Mouse (Mus musculus) hindbrain, embryonic 14.5 days (tissue): Measurements from ENCODE around the gene 4930556J24Rik. TPM values are rescaled to one million over a fixed set of nuclear protein-coding genes. Genes with fewer than 3 reads are reported as not detected.
A peak's percentile ranks its signal among the peaks of the same experiment; 100 is the strongest.

Experiments used
- ATAC-seq: fragments of 200-750 bp; cut with Nextera tagmentation; 2 replicates; pipeline ENCODE4 v1.8.0; 2017; ENCODE audit warnings: moderate number of reproducible peaks, mild to moderate bottlenecking, moderate TSS enrichment, moderate library complexity; ENCODE audit not compliant: low FRiP score
- DNase-seq: peaks from one replicate; pipeline ENCODE4 v3.0.0-alpha.2; 2015; ENCODE audit warnings: low spot score
- H3K27ac ChIP-seq: fragments of 300-500 bp; sonication (generic); 2 replicates; pipeline ENCODE4 v1.5.1; 2014; ENCODE audit warnings: mild to moderate bottlenecking, moderate library complexity
- H3K27me3 ChIP-seq: fragments of 300-500 bp; sonication (generic); 2 replicates; pipeline ENCODE4 v1.6.1; 2014; ENCODE audit warnings: mild to moderate bottlenecking, low read length, mixed read lengths; ENCODE audit not compliant: control insufficient read depth, insufficient read depth
- H3K36me3 ChIP-seq: fragments of 300-500 bp; sonication (generic); replicated peaks from 2 replicates; pipeline ENCODE4 v1.6.1; 2014; ENCODE audit not compliant: control insufficient read depth, insufficient read depth
- H3K4me1 ChIP-seq: fragments of 300-500 bp; sonication (generic); replicated peaks from 2 replicates; pipeline ENCODE4 v1.6.1; 2014; ENCODE audit warnings: antibody characterized with exemption, low read length, mixed read lengths; ENCODE audit not compliant: control insufficient read depth, insufficient read depth
- H3K4me2 ChIP-seq: fragments of 300-500 bp; sonication (generic); replicated peaks from 2 replicates; pipeline ENCODE4 v1.6.1; 2014; ENCODE audit warnings: mild to moderate bottlenecking, moderate library complexity
- H3K4me3 ChIP-seq: fragments of 300-500 bp; sonication (generic); replicated peaks from 2 replicates; pipeline ENCODE4 v1.5.1; 2014; ENCODE audit warnings: mild to moderate bottlenecking, low read length
- H3K9ac ChIP-seq: fragments of 300-500 bp; sonication (generic); 2 replicates; pipeline ENCODE4 v1.6.1; 2014
- H3K9me3 ChIP-seq: fragments of 300-500 bp; sonication (generic); 2 replicates; pipeline ENCODE4 v1.6.1; 2016; ENCODE audit warnings: low read length; ENCODE audit not compliant: control insufficient read depth
- WGBS: fragments of 180-500 bp; shearing (Covaris S2); extraction: QIAGEN DNeasy Blood & Tissue Kit; methylation state at CpG from one replicate; pipeline ENCODE4 v1.1.7; 2014; 5-methylcytosine and 5-hydroxymethylcytosine counted together
- polyA plus RNA-seq: library from polyadenylated mRNA; unstranded; fragments of >200 nt; fragmentation: Nextera tagmentation; extraction: Ambion mirVana; gene quantifications from 2 replicates; pipeline ENCODE4 v1.2.1, GENCODE M21; 2014

The 4930556J24Rik gene
- polyA plus RNA-seq, 1 experiment from 2014 or later = 0.23 TPM

DNA sequence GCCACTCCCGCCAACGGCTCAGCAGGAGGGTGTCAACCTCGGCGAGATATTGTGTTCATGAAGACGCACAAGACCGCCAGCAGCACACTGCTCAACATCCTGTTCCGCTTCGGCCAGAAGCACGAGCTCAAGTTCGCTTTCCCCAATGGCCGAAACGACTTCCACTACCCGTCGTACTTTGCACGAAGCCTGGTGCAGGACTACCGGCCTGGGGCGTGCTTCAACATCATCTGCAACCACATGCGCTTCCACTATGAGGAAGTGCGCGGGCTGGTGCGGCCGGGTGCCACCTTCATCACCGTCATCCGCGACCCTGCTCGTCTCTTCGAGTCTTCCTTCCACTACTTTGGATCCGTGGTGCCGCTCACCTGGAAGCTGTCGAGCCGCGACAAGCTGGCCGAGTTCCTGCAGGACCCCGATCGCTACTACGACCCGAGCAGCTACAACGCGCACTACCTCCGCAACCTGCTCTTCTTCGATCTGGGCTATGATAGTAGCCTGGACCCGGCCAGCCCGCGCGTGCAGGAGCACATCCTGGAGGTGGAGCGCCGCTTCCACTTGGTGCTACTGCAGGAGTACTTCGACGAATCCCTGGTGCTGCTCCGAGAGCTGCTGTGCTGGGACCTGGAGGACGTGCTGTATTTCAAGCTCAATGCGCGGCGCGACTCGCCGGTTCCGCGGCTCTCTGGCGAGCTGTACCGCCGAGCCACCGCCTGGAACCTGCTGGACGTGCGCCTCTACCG, 21.6 kb upstream of the 4930556J24Rik start:
- peak overlapping the region; percentile 30 for H3K4me3 ChIP-seq
- WGBS = 8% methylated on average over 66 of the region's 66 CpGs
- DNase-seq (peak; percentile 23), ATAC-seq (no peak; the same call in 1 of the 2 replicates)
- H3K36me3 ChIP-seq = no peaks in the 10 kb centered on the region
- H3K27ac ChIP-seq = no peak overlapping the region
- H3K9ac ChIP-seq = no peak overlapping the region
- H3K9me3 ChIP-seq = no peaks in the 10 kb centered on the region
- H3K27me3 ChIP-seq = peaks cover 52% of the 10 kb centered on the region
- no peaks in the 10 kb centered on the region for H3K4me1 ChIP-seq
- H3K4me2 ChIP-seq = peak overlapping the region; percentile 46

DNA sequence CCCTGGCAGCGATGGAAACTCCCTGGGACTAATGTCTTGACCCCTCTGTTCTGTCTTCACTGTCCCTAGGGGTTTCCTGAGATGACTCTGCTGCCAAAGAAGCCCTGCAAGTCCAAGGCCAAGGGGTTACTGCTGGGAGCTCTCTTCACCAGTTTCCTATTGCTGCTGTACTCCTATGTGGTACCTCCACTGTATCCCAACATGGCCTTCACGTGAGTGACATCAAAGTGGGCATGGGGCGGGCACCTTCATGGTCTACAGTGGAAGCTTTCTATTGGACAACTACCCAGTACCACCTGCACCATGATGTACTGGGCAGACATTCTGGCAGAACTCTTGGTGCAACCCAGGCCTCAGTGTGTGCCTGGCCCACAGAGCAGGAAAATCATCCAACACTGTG, 20.3 kb upstream of the 4930556J24Rik start:
- ATAC-seq = no peak
- H3K27me3 ChIP-seq = peaks cover 52% of the 10 kb centered on the region

DNA sequence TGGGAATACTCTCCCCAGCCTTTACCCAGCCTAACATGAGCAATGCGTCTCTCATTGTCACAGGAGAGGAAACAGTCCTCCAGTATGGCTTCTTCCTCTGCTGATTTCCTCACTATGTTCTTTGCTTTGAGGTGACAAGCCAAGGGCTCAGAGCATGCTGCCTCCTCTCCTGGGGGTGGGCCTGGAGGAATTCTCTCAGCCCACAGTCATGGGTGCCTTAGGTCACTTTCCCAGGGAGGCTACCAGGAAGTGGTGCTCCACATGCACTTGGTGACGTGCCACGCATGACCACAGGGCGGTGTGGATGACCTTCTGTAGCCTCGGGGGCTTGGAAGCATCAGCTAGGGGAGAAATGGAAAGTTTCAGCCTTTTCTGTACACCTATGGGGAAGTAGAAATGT, 18.9 kb upstream of the 4930556J24Rik start:
- Histone ChIP-seq H3K27me3 (peaks cover 44% of the 10 kb centered on the region), H3K4me1 (no peaks in the 10 kb centered on the region), H3K9me3 (no peaks in the 10 kb centered on the region), H3K27ac (no peak overlapping the region), H3K36me3 (no peaks in the 10 kb centered on the region), H3K4me2 (no peak overlapping the region), H3K9ac (no peak overlapping the region), H3K4me3 (no peak overlapping the region)
- ATAC-seq (no peak), DNase-seq (peak; percentile 11)
- 85% methylated on average over 5 of the region's 5 CpGs for WGBS

More for the DNA sequence above, 20.3 kb upstream of the 4930556J24Rik start:
- Histone ChIP-seq H3K4me2 (no peak overlapping the region), H3K36me3 (no peaks in the 10 kb centered on the region), H3K27ac (no peak overlapping the region), H3K9me3 (no peaks in the 10 kb centered on the region), H3K4me1 (no peaks in the 10 kb centered on the region), H3K9ac (no peak overlapping the region), H3K4me3 (no peak overlapping the region)
- 91% methylated on average over 3 of the region's 3 CpGs for WGBS
- peak; percentile 2 for DNase-seq

DNA sequence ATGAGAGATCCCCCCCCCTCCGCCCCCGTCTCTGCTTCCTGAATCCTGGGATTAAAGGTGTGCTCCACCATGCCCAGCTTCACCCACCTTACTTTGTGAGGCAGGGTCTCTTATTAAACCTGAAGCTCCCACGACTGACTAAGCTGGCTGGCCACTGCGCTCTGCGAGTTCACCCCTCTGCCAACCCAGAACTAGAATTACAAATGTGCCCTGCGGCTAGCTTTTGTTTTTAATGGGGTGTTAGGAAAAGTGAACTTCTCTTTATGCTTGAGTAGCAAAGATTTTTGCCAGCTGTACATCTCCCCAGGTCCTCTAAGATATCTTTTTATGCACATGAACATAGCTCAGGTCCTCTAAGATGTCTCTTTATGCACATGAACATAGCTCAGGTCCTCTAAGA, 17.3 kb upstream of the 4930556J24Rik start:
- H3K27me3 ChIP-seq = peaks cover 28% of the 10 kb centered on the region
- no peak for ATAC-seq
- WGBS = 87% methylated on average over 6 of the region's 6 CpGs
- H3K4me3 ChIP-seq = no peak overlapping the region
- H3K4me1 ChIP-seq = no peaks in the 10 kb centered on the region
- DNase-seq = no peak
- H3K36me3 ChIP-seq = no peaks in the 10 kb centered on the region
- H3K9me3 ChIP-seq = no peaks in the 10 kb centered on the region
- no peak overlapping the region for H3K27ac ChIP-seq
- no peak overlapping the region for H3K4me2 ChIP-seq
- H3K9ac ChIP-seq = no peak overlapping the region

DNA sequence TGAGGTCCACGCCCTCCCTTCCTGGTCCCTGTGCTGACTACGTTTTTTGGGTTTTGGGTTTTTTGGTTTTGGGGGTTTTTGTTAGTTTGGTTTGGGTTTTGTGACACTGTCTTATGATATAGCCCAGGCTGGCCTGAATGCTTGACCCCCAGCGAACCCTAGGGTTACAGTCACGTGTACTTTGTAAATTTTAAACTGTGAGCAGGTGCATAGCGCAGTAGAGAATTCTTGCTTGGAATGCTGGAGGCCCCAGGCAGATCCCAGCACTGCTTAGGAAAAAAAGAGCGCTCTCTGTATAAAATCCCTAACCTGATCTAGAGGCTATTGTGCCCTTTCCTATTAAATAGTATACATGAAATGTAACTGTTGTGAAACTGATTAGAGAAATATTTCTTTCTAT, 16.6 kb upstream of the 4930556J24Rik start:
- Histone ChIP-seq H3K4me3 (no peak overlapping the region), H3K9me3 (no peaks in the 10 kb centered on the region), H3K9ac (no peak overlapping the region), H3K4me1 (no peaks in the 10 kb centered on the region), H3K36me3 (no peaks in the 10 kb centered on the region), H3K27ac (no peak overlapping the region), H3K4me2 (no peak overlapping the region), H3K27me3 (peaks cover 20% of the 10 kb centered on the region)
- ATAC-seq (no peak), DNase-seq (no peak)
- 79% methylated on average over 6 of the region's 6 CpGs for WGBS

DNA sequence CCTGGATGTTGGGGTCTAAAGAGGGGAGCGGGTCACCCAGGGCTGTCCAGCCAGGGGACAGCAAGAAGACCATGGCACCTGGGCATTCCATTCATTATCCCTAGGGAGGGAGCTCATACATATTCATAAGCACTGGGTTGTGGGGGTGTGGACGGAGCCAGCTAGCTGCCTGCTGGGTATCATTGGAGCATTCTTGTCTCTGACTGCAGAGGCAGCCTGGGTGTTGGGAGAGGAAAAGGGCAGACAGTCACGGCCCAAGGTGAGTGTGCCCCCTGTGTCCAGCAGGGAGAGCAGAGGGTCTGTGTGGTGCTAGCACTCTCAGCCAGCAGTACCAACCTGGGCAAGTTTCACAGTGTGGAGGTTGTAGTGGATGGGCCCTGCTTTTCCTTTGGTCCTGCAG, 13.2 kb upstream of the 4930556J24Rik start:
- Histone ChIP-seq H3K4me1 (no peaks in the 10 kb centered on the region), H3K9ac (no peak overlapping the region), H3K27ac (no peak overlapping the region), H3K4me3 (no peak overlapping the region), H3K36me3 (no peaks in the 10 kb centered on the region), H3K27me3 (no peaks in the 10 kb centered on the region), H3K9me3 (no peaks in the 10 kb centered on the region), H3K4me2 (no peak overlapping the region)
- DNase-seq (no peak), ATAC-seq (no peak)
- 49% methylated on average over 3 of the region's 3 CpGs for WGBS

DNA sequence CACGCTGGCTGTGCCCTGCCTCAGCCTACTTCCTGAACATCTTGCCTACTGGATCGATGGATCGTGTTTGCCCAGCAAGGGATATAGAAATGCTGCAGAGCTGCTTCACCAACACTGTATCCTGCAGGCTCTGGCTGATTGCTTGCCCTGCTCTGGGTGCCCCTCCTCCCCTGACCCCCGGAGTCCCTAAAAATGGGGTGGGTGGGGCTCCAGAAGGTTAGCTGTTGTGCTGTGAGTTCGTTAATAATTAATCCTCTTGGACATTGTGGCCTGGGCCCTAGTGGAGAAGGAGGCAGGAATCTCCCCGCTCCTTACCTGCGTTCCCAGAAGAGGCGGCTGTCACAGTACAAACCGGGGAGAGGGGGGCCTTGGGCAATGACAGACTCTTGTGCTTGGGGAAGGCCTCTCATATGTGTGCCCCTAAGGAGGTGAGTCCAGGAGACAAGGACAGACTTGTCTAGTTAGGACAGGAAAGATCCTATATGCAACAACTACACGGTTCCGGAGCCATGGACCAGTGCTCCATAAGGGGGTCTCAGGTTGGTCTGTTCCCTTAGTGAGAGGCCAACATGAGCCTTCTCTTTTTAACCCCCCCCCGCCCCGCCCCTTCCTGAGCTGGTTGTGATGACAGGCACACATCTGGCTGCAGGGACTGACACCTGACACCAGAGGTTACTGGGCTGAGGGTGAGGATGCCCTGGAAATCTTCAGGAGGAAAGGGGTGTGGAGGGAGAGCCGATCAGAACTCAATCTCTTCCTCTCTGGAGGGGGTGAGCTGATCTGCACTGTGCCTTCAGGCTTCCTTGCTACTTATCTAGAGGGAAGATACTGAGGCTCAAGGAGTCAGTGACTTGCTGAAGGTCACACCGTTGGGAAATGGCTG, 7.5 kb upstream of the 4930556J24Rik start:
- Histone ChIP-seq H3K27me3 (peaks cover 10% of the 10 kb centered on the region; the same call in 1 of the 2 replicates), H3K27ac (no peak overlapping the region), H3K36me3 (peaks cover 25% of the 10 kb centered on the region), H3K4me2 (peak overlapping the region; percentile 76), H3K9ac (peak overlapping the region; percentile 65), H3K9me3 (no peaks in the 10 kb centered on the region), H3K4me3 (peak overlapping the region; percentile 42), H3K4me1 (no peaks in the 10 kb centered on the region)
- WGBS = 10% methylated on average over 15 of the region's 15 CpGs
- ATAC-seq = peak; percentile 64; the same call in 1 of the 2 replicates
- DNase-seq = no peak

DNA sequence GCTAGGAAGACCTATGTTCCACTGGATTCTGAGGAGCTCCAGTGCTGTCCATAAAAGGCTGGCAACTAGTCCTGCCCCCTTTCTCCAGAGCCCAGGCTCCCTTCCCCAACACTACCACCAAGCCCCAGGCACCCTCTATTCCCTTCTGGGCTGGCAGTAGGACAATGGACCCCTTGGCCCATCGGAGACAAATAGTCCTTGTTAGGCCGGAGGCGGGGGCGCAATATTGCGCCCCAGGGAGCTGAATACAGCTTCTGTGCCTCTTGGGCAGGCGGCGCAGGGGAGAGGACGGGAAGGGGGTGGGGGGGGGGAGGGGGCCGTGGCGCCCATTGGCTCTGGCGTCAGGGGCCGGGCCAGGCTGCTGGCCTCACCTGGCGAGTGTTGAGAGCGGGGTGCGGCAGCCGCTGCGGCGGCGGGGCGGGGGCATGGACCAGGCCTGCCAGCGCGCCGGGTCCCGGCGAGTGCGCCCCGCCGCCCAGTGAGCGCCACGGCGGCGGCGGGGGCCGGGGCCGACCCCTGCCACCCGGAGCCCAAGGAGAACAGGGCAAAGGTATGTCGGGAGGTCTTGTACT, 6.8 kb upstream of the 4930556J24Rik start, which contains the start of gene Gal3st1:
Gal3st1 (plus strand) TSS at position 346 of the 572 bp plus-strand sequence.
- Histone ChIP-seq H3K9me3 (no peaks in the 10 kb centered on the region), H3K36me3 (peaks cover 32% of the 10 kb centered on the region), H3K4me3 (peak within 1 kb of the TSS; percentile 42), H3K27ac (no peak within 1 kb of the TSS), H3K27me3 (peaks cover 10% of the 10 kb centered on the region; the same call in 1 of the 2 replicates), H3K9ac (peak within 1 kb of the TSS; percentile 65), H3K4me1 (no peaks in the 10 kb centered on the region), H3K4me2 (peak within 1 kb of the TSS; percentile 76)
- DNase-seq (no peak), ATAC-seq (peak; percentile 78)
- WGBS = 0% methylated on average over 10 of the region's 37 CpGs
